Mouse (Mus musculus): ENCODE results near the gene Acsl4.

Acsl4 gene

DNA sequence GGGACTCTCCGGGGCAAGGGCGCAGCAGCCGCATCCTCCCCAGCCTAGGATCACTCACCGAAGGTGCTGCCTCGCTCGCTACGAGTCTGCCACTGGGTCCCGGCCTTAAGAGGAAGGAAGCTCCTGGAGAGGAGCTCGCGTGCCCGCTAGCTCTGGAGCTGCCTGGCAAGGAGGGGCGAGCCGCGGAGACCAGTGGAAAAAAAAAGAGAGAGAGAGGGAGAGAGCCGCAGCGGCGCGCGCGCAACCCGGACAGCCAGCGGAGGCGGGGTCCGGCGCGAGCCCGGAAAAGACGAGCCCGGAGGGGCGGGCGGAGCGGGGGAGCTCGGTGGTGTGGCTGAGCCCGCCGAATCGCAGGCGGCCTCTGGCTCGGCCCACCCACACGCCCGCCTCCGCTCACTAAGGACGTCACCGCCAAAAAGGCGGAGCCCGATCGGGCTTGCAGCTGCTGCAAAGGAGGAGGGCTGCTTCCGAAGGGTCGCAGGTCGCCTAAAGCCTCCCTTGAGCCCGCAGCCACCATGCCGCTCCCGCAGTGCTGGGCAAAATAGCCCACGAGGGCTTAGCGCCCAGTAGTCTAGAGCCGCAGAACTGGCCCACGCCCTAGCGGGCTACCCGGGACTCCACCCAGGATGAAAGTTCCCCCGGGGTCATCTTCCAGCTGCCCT, at the start of gene Acsl4:
Acsl4 (minus strand) TSS at position 289 of the 662 bp plus-strand sequence.
- DNase-seq (ENCODE audit: low spot score) = peak; percentile 80

- no peak for DNase-seq (ENCODE audit: low spot score)
Observed at GRCm38 (mm10) chrX:142437971-142438504, 47.7 kb upstream of the Acsl4 start.

- DNase-seq (ENCODE audit: low spot score) = peak; percentile 79
Observed at GRCm38 (mm10) chrX:142432846-142433245, 42.5 kb upstream of the Acsl4 start.

- DNase-seq (ENCODE audit: low spot score) = peak; percentile 38
Observed at GRCm38 (mm10) chrX:142427111-142427510, 36.8 kb upstream of the Acsl4 start.

DNA sequence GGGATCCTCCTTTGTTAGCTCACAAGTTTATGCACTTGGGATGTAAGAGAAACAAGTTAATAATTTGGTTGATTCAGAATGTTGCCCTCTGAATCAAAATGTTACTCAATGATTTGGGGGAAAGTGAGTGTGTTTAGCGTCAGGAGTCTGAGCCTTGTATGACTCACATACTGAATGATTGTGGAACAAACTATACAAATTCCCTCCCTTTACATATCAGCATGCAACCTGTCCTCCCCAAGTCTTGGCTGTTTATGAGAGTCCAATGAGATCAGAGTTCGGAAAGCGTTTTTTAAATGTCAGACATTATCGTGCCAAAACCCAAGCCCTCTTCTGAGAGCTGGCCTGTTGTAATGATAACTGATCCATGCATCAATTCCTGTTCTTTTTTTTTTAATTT, 36.3 kb upstream of the Acsl4 start:
- peak; percentile 27 for DNase-seq (ENCODE audit: low spot score)

- DNase-seq (ENCODE audit: low spot score) = no peak
Observed at GRCm38 (mm10) chrX:142413884-142414283, 23.5 kb upstream of the Acsl4 start.

GRCm38 (mm10) chrX:142410060-142410459, 19.7 kb upstream of the Acsl4 start:
- no peak for DNase-seq (ENCODE audit: low spot score)

DNA sequence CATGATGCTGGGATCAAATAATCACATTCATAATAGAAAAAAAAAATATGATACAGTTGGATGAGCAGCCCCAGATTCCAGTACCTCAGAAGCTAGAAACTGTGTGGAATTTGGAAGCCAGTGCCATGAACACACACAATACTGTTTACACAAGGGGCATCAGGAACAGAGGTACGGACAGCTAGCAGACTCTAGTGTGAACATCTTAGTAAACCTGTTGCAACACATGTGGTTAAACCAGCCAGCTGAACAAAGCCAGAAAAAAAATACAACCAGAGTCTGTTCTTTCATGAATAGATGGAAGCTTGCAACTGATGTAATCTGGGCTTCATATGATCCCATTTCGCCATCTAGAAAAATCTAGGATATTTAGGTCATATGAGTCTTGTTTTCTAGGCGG, 19.0 kb upstream of the Acsl4 start:
- no peak for DNase-seq (ENCODE audit: low spot score)

DNA sequence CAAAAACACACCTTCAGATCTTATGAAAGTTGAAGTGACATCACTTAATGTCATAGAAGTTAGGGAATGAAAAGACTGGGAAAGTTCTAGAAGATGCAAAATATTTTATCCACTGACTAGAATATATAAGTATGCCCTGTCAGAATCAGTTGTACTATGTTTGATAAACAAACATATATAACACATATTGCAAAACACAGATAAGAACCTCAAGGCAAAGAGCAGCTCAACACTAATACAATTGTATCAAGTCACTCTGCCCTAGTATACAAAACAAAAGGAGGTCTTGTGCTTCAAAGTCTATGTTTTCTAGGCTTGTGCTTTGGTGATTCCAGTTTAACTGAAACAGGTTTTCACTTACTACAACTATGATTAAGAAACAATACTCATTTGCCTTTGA, 12.8 kb upstream of the Acsl4 start:
- DNase-seq (ENCODE audit: low spot score) = no peak

DNA sequence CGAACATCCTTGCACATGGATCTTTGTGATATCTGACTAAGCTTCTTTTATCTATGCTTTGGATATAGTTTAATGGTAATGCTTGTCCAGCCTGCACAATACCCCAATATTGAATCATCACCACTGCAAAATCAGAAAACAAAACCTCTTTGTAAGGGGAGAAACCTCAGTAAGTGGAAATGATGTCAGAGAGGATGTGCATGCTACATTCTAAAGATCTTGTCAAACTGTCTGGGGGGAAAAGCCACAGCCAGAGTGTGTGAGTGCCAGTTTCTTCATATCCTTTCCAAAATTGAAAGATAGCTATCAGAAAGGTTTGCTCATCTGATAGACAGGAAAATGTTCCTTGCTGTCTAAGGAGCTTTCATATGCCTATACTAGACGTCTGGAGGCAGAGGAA, 8.3 kb upstream of the Acsl4 start:
- DNase-seq (ENCODE audit: low spot score) = no peak

GRCm38 (mm10) chrX:142390909-142391265, 552 bp upstream of the Acsl4 start:
- no peak for DNase-seq (ENCODE audit: low spot score)

DNA sequence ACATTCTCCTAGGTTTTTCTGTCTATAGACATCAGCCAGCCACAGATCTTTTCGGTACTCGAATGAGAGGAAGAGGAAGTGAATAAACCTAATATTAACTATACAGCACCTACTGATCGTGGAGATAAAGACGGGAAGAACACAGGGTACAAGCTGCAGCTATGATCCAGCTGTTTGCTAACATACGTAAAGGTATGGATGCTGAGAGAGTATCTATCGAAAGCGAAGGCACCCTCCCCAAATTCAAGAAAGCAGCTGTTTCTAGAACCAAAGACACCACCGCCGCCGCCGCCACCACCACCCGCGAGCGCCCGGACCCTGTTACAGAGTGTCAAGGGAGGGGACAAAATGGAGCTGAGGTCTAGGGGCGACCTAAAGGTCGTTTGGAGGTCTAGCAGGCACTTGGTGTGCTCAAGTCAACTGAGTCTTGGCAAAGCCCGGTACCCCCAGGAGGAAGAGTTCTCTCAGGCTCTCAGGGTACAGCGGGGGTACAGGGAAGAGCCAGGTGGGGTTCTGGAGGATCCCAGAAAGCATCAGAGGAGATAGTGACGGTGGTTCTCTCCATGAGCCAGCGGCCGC, 665 bp downstream of the Acsl4 start:
- DNase-seq (ENCODE audit: low spot score) = no peak

DNA sequence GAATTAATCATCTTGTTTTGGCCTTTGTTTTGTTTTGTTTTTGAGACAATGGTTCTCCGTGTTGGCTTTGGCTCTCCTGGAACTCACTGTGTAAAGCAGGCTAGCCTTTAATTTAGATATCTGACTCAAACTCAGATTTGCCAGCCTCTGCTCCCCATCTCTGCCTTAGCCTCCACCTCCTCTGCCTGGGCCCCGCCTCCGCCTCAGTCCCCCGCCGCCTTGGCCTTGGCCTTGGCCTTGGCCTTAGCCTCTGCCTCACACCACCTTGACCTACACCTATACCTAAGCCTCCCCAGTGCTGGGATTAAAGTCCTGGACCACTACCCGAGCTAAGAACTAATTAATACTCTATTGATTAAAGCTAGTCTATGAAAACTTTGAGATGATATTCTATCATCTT, 2.2 kb downstream of the Acsl4 start:
- DNase-seq (ENCODE audit: low spot score) = no peak

- DNase-seq (ENCODE audit: low spot score) = no peak
Observed at GRCm38 (mm10) chrX:142387634-142388033, 2.7 kb downstream of the Acsl4 start.

- no peak for DNase-seq (ENCODE audit: low spot score)
Observed at GRCm38 (mm10) chrX:142384918-142385317, 5.4 kb downstream of the Acsl4 start.

DNA sequence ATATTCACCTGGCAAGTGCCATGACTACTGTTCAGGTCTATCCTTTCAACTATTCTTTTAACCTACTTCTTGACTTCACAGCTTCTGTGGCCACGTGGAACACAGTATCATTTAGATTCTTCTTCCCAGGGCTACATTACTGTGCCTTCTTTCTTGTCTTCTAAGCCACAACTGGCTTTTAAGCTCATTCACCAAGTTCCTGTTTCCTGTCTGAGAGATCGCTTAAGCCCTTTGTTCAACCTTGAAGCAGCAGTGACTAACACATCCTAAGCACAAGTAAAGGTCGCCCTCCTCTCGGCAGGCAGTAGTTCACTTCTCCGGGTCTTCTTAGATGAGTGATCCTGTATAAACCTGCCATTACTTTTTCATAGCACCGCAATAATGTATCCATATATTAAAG, 10.4 kb downstream of the Acsl4 start:
- no peak for DNase-seq (ENCODE audit: low spot score)

- no peak for DNase-seq (ENCODE audit: low spot score)
Observed at GRCm38 (mm10) chrX:142378048-142378447, 12.3 kb downstream of the Acsl4 start.

DNA sequence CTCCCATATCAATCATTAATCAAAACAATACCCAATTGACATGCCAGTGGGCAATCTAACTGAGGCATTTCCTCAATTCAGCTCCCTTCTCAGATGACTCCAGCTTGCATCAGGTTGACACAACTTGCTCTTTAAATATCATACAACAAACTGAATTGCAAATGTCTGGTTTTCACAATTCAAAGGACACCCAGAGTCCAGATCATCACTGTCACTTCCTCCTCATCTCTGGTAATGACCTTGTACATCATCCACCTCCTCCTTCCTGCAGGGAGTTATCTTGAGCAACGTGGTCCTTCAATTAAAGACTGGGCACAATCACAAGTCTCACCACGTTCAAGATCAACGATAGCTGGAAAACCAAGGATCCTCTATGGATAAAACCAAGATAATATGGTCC, 13.0 kb downstream of the Acsl4 start:
- no peak for DNase-seq (ENCODE audit: low spot score)

DNA sequence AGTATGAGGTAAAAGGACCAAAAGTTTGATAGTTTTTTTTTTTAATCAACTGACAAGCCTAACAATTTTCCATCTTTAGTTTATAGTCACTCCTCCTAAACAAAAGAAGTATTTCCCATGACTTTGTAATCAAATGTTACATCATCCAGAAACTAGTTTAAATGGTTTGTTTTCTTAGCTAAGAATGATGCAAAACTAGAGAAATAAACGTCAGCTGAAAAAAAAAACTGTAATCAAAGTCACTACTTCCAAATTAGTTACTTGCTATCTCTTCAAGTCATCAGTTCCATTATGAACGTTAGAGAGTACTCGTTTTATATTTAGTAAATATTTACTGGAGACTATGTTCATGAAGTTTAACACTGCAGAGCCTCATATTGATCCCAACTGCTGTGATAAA, 13.6 kb downstream of the Acsl4 start:
- no peak for DNase-seq (ENCODE audit: low spot score)

GRCm38 (mm10) chrX:142375519-142375918, 14.8 kb downstream of the Acsl4 start:
- DNase-seq (ENCODE audit: low spot score) = no peak

- peak; percentile 70 for DNase-seq (ENCODE audit: low spot score)
Observed at GRCm38 (mm10) chrX:142372393-142372792, 17.9 kb downstream of the Acsl4 start.

GRCm38 (mm10) chrX:142369935-142370334, 20.4 kb downstream of the Acsl4 start:
- peak; percentile 58 for DNase-seq (ENCODE audit: low spot score)

DNA sequence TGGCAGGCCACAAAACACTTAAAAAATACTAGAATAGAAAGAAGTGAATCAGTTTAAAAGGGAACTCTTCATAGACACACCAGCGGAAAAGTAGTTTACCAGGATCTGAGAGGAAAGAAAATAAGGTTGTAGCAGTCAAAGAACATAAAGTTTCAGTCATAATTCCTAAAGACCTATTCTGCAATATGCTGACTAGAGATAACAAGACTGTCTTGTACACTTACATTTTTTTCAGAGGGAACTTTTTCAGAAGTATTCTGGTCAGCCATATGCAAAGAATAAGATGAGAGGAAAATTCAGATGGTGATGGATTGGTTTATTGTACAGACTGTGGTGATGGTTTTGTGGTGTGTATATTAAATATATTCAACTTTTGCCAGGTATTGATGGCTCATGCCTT, 26.5 kb downstream of the Acsl4 start:
- no peak for DNase-seq (ENCODE audit: low spot score)

GRCm38 (mm10) chrX:142359031-142359430, 31.3 kb downstream of the Acsl4 start:
- DNase-seq (ENCODE audit: low spot score) = peak; percentile 37

Measured in adipocyte (in vitro differentiated cells).